Mouse (Mus musculus) neural tube, embryonic 15.5 days (tissue): ENCODE data around the gene Hmgcr. TPM values are rescaled to one million over a fixed set of nuclear protein-coding genes. Genes with fewer than 3 reads are reported as not detected.
A peak's percentile ranks its signal among the peaks of the same experiment; 100 is the strongest.
"Not testable (repeated sequence)": the region's sequence is repeated elsewhere in the genome, so short reads cannot be mapped to it uniquely, and the experiment has no call there.

ENCODE experiments used
- ATAC-seq: fragments of 200-750 bp; cut with Nextera tagmentation; 2 replicates; pipeline ENCODE4 v1.8.0; 2017; ENCODE audit warnings: mild to moderate bottlenecking, moderate TSS enrichment, moderate library complexity; ENCODE audit not compliant: low FRiP score
- H3K27ac ChIP-seq: fragments of 300-500 bp; sonication (generic); replicated peaks from 2 replicates; pipeline ENCODE4 v1.5.1; 2015; ENCODE audit warnings: mild to moderate bottlenecking, inconsistent platforms
- H3K27me3 ChIP-seq: fragments of 300-500 bp; sonication (generic); replicated peaks from 2 replicates; pipeline ENCODE4 v1.6.1; 2015; ENCODE audit warnings: inconsistent platforms
- H3K36me3 ChIP-seq: fragments of 300-500 bp; sonication (generic); 2 replicates; pipeline ENCODE4 v1.6.1; 2015; ENCODE audit warnings: inconsistent platforms
- H3K4me1 ChIP-seq: fragments of 300-500 bp; sonication (generic); 2 replicates; pipeline ENCODE4 v1.6.1; 2015; ENCODE audit warnings: inconsistent platforms
- H3K4me2 ChIP-seq: fragments of 300-500 bp; sonication (generic); 2 replicates; pipeline ENCODE4 v1.6.1; 2015; ENCODE audit warnings: inconsistent platforms, mild to moderate bottlenecking, moderate library complexity
- H3K4me3 ChIP-seq: fragments of 300-500 bp; sonication (generic); replicated peaks from 2 replicates; pipeline ENCODE4 v1.5.1; 2015; ENCODE audit warnings: mild to moderate bottlenecking, inconsistent platforms
- H3K9ac ChIP-seq: fragments of 300-500 bp; sonication (generic); replicated peaks from 2 replicates; pipeline ENCODE4 v1.6.1; 2015; ENCODE audit warnings: mild to moderate bottlenecking, inconsistent platforms
- H3K9me3 ChIP-seq: fragments of 300-500 bp; sonication (generic); replicated peaks from 2 replicates; pipeline ENCODE4 v1.6.1; 2016; ENCODE audit warnings: inconsistent platforms
- WGBS: fragments of 180-500 bp; shearing (Covaris S2); methylation state at CpG from one replicate; pipeline ENCODE4 v1.1.7; 2015; ENCODE audit warnings: mixed read lengths; 5-methylcytosine and 5-hydroxymethylcytosine counted together
- polyA plus RNA-seq: library from polyadenylated mRNA; unstranded; fragments of >200 nt; fragmentation: Nextera tagmentation; extraction: Ambion mirVana; gene quantifications from 2 replicates; pipeline ENCODE4 v1.2.1, GENCODE M21; 2015

Gene Hmgcr
- polyA plus RNA-seq, 1 experiment from 2014 or later: 156 TPM

- 95% methylated on average over 4 of the region's 4 CpGs for WGBS
Measured at GRCm38 (mm10) chr13:96663120-96663519, 7.6 kb downstream of the Hmgcr start.

GRCm38 (mm10) chr13:96660095-96660860 is 10.5 kb downstream of the Hmgcr start:
- Histone ChIP-seq H3K9me3 (no peaks in the 10 kb centered on the region), H3K9ac (no peak overlapping the region), H3K27ac (no peak overlapping the region), H3K36me3 (peaks cover 93% of the 10 kb centered on the region), H3K4me1 (peaks cover 7% of the 10 kb centered on the region), H3K27me3 (no peaks in the 10 kb centered on the region), H3K4me3 (no peak overlapping the region), H3K4me2 (no peak overlapping the region)
- WGBS: 49% methylated on average over 10 of the region's 10 CpGs
- peak; percentile 51; the same call in 1 of the 2 replicates for ATAC-seq

More at GRCm38 (mm10) chr13:96663120-96663519, 7.6 kb downstream of the Hmgcr start:
- not testable (repeated sequence) for H3K27me3 ChIP-seq, H3K9ac ChIP-seq, ATAC-seq, H3K4me3 ChIP-seq, H3K4me2 ChIP-seq, H3K9me3 ChIP-seq, H3K27ac ChIP-seq
- Histone ChIP-seq H3K4me1 (peaks cover 25% of the 10 kb centered on the region), H3K36me3 (peaks cover 74% of the 10 kb centered on the region)

- H3K4me3 ChIP-seq: no peak overlapping the region
- no peak for ATAC-seq
- H3K27me3 ChIP-seq: no peaks in the 10 kb centered on the region
Measured at GRCm38 (mm10) chr13:96658936-96659335, 11.8 kb downstream of the Hmgcr start.

DNA sequence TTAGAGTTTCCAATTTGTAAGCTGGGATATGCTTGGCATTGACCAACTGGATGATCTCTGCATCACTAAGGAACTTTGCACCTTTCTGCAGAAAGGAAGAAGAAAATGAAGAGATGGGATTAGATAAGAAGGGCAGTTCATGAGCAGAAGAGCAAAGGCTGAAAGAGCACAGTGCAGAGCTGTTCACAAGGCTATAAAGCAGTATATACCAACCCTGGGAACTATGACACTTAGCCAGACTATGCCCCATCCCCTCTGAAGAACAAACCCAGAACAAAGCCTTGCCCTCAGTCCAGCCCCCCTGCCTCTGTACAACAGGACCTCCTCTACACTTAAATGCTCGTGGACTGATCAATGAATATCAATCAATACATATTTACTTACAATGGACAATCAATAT is 14.1 kb downstream of the Hmgcr start:
- Histone ChIP-seq H3K9me3 (no peaks in the 10 kb centered on the region), H3K27me3 (no peaks in the 10 kb centered on the region), H3K36me3 (peaks cover 89% of the 10 kb centered on the region), H3K4me3 (no peak overlapping the region), H3K9ac (no peak overlapping the region), H3K27ac (no peak overlapping the region), H3K4me1 (peaks cover 7% of the 10 kb centered on the region), H3K4me2 (no peak overlapping the region)
- 77% methylated on average over 1 of the region's 1 CpGs for WGBS
- ATAC-seq: no peak

More at GRCm38 (mm10) chr13:96658936-96659335, 11.8 kb downstream of the Hmgcr start:
- 85% methylated on average over 7 of the region's 7 CpGs for WGBS
- no peak overlapping the region for H3K9ac ChIP-seq
- H3K36me3 ChIP-seq: peaks cover 93% of the 10 kb centered on the region
- H3K9me3 ChIP-seq: no peaks in the 10 kb centered on the region
- H3K4me1 ChIP-seq: peaks cover 7% of the 10 kb centered on the region
- no peak overlapping the region for H3K4me2 ChIP-seq
- no peak overlapping the region for H3K27ac ChIP-seq

- Histone ChIP-seq H3K9ac (no peak overlapping the region), H3K27me3 (no peaks in the 10 kb centered on the region), H3K4me2 (no peak overlapping the region), H3K27ac (no peak overlapping the region), H3K4me3 (no peak overlapping the region), H3K9me3 (no peaks in the 10 kb centered on the region), H3K4me1 (no peaks in the 10 kb centered on the region), H3K36me3 (peaks cover 89% of the 10 kb centered on the region)
- WGBS: 90% methylated on average over 9 of the region's 9 CpGs
- ATAC-seq: no peak
Measured at GRCm38 (mm10) chr13:96653041-96653440, 17.7 kb downstream of the Hmgcr start.

GRCm38 (mm10) chr13:96645822-96646221 is 24.9 kb downstream of the Hmgcr start:
- H3K4me1 ChIP-seq: no peaks in the 10 kb centered on the region
- no peaks in the 10 kb centered on the region for H3K9me3 ChIP-seq
- 45% methylated on average over 5 of the region's 5 CpGs for WGBS
- H3K4me2 ChIP-seq: no peak overlapping the region
- no peaks in the 10 kb centered on the region for H3K27me3 ChIP-seq
- no peak overlapping the region for H3K27ac ChIP-seq
- H3K9ac ChIP-seq: no peak overlapping the region
- ATAC-seq: peak; percentile 35; the same call in 1 of the 2 replicates
- H3K36me3 ChIP-seq: peaks cover 29% of the 10 kb centered on the region
- H3K4me3 ChIP-seq: no peak overlapping the region

DNA sequence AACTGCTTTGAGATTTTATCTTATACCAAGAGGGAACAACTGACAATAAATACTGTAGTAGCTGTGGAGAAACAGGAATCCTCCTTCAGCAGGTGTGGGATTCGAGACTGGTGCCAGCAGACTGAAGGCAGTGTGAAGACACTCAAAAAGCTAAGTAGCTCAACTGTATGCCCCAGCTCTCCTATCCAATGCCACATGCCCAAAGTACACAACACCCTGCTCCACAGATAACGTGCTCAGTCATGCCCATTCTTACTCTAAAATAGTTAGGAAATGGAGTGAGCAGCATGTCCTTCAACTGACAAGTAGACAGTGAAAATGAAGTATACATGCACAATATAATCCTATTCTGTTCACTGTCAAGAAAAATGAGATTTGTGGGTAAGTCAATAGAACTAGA is 26.6 kb downstream of the Hmgcr start:
- Histone ChIP-seq H3K9ac (no peak overlapping the region), H3K4me1 (no peaks in the 10 kb centered on the region), H3K9me3 (no peaks in the 10 kb centered on the region), H3K27me3 (no peaks in the 10 kb centered on the region), H3K4me3 (no peak overlapping the region), H3K36me3 (peaks cover 22% of the 10 kb centered on the region), H3K27ac (no peak overlapping the region), H3K4me2 (no peak overlapping the region)
- no peak for ATAC-seq
- 80% methylated on average over 2 of the region's 2 CpGs for WGBS

GRCm38 (mm10) chr13:96630396-96630795 is 40.3 kb downstream of the Hmgcr start:
- WGBS: 94% methylated on average over 4 of the region's 4 CpGs
- Histone ChIP-seq H3K4me2 (no peak overlapping the region), H3K27ac (no peak overlapping the region), H3K9me3 (no peaks in the 10 kb centered on the region), H3K4me3 (no peak overlapping the region), H3K27me3 (no peaks in the 10 kb centered on the region), H3K4me1 (no peaks in the 10 kb centered on the region), H3K36me3 (peaks cover 39% of the 10 kb centered on the region), H3K9ac (no peak overlapping the region)
- no peak for ATAC-seq

GRCm38 (mm10) chr13:96620891-96621290 is 49.8 kb downstream of the Hmgcr start:
- ATAC-seq: no peak
- H3K4me1 ChIP-seq: no peaks in the 10 kb centered on the region
- WGBS: 84% methylated on average over 1 of the region's 1 CpGs

DNA sequence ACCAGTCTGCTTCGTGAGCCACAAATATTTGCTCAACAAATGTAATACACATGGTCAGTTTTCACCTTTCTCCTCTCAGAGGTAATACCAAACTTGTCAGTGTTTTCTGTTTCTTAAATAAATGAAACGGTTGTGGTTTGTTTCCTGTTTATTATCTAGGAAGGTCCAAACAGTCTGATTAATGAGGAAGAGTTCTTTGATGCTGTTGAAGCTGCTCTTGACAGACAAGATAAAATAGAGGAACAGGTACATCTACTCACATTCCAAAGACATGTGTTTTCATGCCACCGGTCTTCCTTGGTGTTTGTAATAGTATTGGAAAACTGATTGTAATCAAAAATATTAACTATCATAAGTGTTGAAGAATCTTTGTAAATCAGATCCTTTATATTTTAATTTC is 56.1 kb downstream of the Hmgcr start:
- Histone ChIP-seq H3K9me3 (no peaks in the 10 kb centered on the region), H3K4me2 (no peak overlapping the region), H3K27ac (no peak overlapping the region), H3K9ac (no peak overlapping the region), H3K4me3 (no peak overlapping the region), H3K27me3 (no peaks in the 10 kb centered on the region), H3K4me1 (no peaks in the 10 kb centered on the region), H3K36me3 (peaks cover 14% of the 10 kb centered on the region; the same call in 1 of the 2 replicates)
- WGBS: 94% methylated on average over 3 of the region's 3 CpGs
- ATAC-seq: no peak

More at GRCm38 (mm10) chr13:96620891-96621290, 49.8 kb downstream of the Hmgcr start:
- peaks cover 11% of the 10 kb centered on the region for H3K36me3 ChIP-seq
- H3K27ac ChIP-seq: no peak overlapping the region
- H3K4me3 ChIP-seq: no peak overlapping the region
- H3K4me2 ChIP-seq: no peak overlapping the region
- H3K9me3 ChIP-seq: no peaks in the 10 kb centered on the region
- no peaks in the 10 kb centered on the region for H3K27me3 ChIP-seq
- H3K9ac ChIP-seq: no peak overlapping the region

DNA sequence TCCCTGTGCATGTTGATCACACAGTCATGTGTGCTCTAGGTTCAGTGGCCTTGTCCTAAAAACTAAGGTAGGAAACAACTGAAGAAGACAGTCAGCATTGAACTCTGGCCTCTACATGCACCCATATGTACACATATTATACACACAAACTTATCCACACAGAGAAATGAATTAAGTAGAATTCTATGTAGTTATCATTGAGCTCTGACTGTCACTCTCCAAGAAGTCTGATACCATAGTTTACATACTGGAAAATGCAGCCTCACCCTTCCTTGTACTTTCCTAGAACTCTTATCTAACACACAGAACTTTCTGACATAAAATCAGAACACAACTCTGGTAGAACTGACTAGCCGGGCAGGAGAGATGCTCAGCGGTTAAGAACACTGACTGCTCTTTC is 66.5 kb downstream of the Hmgcr start:
- Histone ChIP-seq H3K4me2 (no peak overlapping the region), H3K9ac (no peak overlapping the region), H3K27ac (no peak overlapping the region), H3K4me1 (no peaks in the 10 kb centered on the region), H3K9me3 (no peaks in the 10 kb centered on the region), H3K4me3 (no peak overlapping the region), H3K27me3 (no peaks in the 10 kb centered on the region), H3K36me3 (peaks cover 28% of the 10 kb centered on the region)
- 96% methylated on average over 2 of the region's 2 CpGs for WGBS
- no peak for ATAC-seq

DNA sequence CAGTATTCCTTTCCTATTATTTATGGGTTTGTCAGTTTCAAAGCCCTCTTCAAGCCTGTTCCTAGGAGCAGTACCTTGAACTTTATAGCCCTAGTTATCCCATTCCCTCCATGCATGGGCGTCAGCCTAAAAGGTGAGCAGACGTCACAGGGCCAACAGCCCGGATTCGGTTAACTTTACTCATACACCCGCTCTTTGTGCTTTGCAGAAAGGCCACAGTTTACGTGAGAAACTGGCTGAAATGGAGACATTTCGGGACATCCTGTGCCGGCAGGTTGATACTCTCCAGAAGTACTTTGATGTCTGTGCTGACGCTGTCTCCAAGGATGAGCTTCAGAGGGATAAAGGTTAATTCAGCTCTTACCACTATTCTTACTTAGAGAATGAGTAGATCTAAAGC is 71.6 kb downstream of the Hmgcr start:
- Histone ChIP-seq H3K4me2 (no peak overlapping the region), H3K9ac (no peak overlapping the region), H3K4me1 (peaks cover 7% of the 10 kb centered on the region; the same call in 1 of the 2 replicates), H3K4me3 (no peak overlapping the region), H3K27ac (no peak overlapping the region), H3K36me3 (peaks cover 9% of the 10 kb centered on the region; the same call in 1 of the 2 replicates), H3K27me3 (no peaks in the 10 kb centered on the region), H3K9me3 (no peaks in the 10 kb centered on the region)
- 96% methylated on average over 9 of the region's 9 CpGs for WGBS
- ATAC-seq: no peak
